Mouse (Mus musculus) forebrain, embryonic 12.5 days (tissue): ENCODE data around the gene Gm35315. TPM values are rescaled to one million over a fixed set of nuclear protein-coding genes. Genes with fewer than 3 reads are reported as not detected.

Source experiments
- ATAC-seq: fragments of 200-750 bp; cut with Nextera tagmentation; 2 replicates; pipeline ENCODE4 v1.8.0; 2017; ENCODE audit warnings: moderate TSS enrichment; ENCODE audit not compliant: low FRiP score
- H3K27ac ChIP-seq: fragments of 300-500 bp; sonication (generic); 2 replicates; pipeline ENCODE4 v1.5.1; 2016; ENCODE audit warnings: mild to moderate bottlenecking
- H3K27me3 ChIP-seq: fragments of 300-500 bp; sonication (generic); 2 replicates; pipeline ENCODE4 v1.6.1; 2016; ENCODE audit warnings: mild to moderate bottlenecking
- H3K36me3 ChIP-seq: fragments of 300-500 bp; sonication (generic); replicated peaks from 2 replicates; pipeline ENCODE4 v1.6.1; 2016; ENCODE audit warnings: mild to moderate bottlenecking
- H3K4me1 ChIP-seq: fragments of 300-500 bp; sonication (generic); 2 replicates; pipeline ENCODE4 v1.6.1; 2016
- H3K4me2 ChIP-seq: fragments of 300-500 bp; sonication (generic); 2 replicates; pipeline ENCODE4 v1.6.1; 2016; ENCODE audit warnings: mild to moderate bottlenecking, moderate library complexity
- H3K4me3 ChIP-seq: fragments of 300-500 bp; sonication (generic); replicated peaks from 2 replicates; pipeline ENCODE4 v1.5.1; 2016; ENCODE audit warnings: mild to moderate bottlenecking
- H3K9ac ChIP-seq: fragments of 300-500 bp; sonication (generic); 2 replicates; pipeline ENCODE4 v1.6.1; 2016; ENCODE audit warnings: mild to moderate bottlenecking
- H3K9me3 ChIP-seq: fragments of 300-500 bp; sonication (generic); 2 replicates; pipeline ENCODE4 v1.6.1; 2016
- WGBS: fragments of 180-500 bp; shearing (Covaris S2); methylation state at CpG from one replicate; pipeline ENCODE4 v1.1.7; 2016; 5-methylcytosine and 5-hydroxymethylcytosine counted together
- polyA plus RNA-seq: library from polyadenylated mRNA; unstranded; fragments of >200 nt; fragmentation: Nextera tagmentation; extraction: Ambion mirVana; gene quantifications from 2 replicates; pipeline ENCODE4 v1.2.1, GENCODE M21; 2016

The Gm35315 gene
- polyA plus RNA-seq, 1 experiment from 2014 or later, result 2.1 TPM

DNA sequence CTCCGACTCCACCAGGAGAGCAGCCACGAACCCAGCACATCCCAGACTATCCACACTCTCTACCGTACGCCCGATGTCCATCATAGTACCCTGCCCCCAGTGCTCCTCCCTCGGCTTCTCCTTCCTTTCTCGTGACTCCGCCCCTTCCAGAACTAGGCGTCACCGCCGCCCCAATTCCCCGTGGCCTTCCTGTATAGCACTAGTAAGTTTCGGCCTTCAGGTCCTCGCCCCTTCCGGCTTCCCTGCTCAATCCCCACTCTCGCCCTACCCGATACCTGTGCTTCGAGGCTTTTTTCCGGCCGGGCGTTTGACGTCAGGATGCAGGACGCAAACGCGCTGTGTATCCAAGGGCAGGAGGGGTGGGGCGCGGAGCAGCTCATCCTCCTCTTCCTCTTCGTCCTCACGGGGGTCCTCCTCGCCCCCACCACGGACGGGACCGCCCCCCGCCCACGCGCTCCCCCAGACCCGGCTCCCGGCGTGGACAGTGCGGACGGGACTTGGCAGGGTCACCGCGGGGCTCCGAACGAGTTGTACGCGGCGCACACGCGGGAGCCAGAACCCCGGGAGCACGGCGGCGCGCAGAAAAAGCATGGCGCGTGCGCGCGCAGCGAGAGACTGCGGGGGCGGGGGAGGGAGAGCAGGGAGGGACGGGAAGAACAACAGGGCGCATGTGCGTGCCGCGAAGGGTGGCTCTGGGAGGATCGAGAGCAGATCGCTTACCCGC is 13.5 kb upstream of the Gm35315 start, which contains the start of gene Gtpbp6:
TSS of gene Gtpbp6 (minus strand) at position 617 of the 724 bp plus-strand sequence.
- Histone ChIP-seq H3K36me3 (peaks cover 45% of the 10 kb centered on the region), H3K9ac (peak within 1 kb of the TSS; percentile 89), H3K9me3 (no peaks in the 10 kb centered on the region), H3K4me1 (peaks cover 18% of the 10 kb centered on the region), H3K27me3 (no peaks in the 10 kb centered on the region), H3K4me2 (peak within 1 kb of the TSS; percentile 89), H3K4me3 (peak within 1 kb of the TSS; percentile 79), H3K27ac (peak within 1 kb of the TSS; percentile 96)
- WGBS, result under 1% methylated on average over 71 of the region's 71 CpGs
- peak; percentile 84 for ATAC-seq

DNA sequence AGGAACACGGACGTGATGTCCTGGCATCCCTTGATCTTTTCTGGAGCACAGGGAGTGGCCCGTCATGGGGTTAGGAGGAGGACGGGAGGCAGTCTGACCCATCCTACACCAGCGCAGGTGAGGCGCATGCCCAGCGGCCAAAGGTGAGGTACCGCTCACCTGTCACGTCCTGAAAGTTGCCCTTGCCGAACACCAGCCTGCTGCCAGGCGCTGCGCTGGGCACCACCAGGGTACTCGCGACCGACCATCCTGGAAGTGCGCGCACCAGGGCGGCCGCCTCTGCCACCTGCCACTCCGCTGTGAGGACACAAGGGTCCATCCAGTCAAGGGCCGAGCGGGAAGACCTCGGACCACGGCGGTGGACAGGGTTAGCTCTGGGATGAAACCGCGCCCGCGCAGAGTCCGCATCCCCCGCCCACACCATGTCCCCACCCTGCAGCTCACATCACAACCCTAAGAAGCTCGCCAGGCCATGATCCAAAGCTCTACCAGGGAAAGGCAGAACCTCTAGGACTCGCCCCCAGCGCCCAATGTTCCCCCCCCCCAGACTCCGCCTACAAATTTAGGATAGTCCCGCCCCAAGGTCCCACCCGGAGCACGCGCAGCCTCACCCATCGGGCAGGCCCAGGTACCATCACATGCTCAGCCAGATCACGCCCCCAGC is 12.8 kb upstream of the Gm35315 start:
- peak; percentile 24 for ATAC-seq
- peak overlapping the region; percentile 96 for H3K27ac ChIP-seq
- H3K9me3 ChIP-seq, result no peaks in the 10 kb centered on the region
- WGBS, result 20% methylated on average over 31 of the region's 41 CpGs
- H3K4me1 ChIP-seq, result peaks cover 19% of the 10 kb centered on the region
- peak overlapping the region; percentile 89 for H3K9ac ChIP-seq
- peaks cover 4% of the 10 kb centered on the region; the same call in 1 of the 2 replicates for H3K27me3 ChIP-seq
- peak overlapping the region; percentile 79 for H3K4me3 ChIP-seq
- H3K4me2 ChIP-seq, result peak overlapping the region; percentile 89
- H3K36me3 ChIP-seq, result peaks cover 45% of the 10 kb centered on the region

DNA sequence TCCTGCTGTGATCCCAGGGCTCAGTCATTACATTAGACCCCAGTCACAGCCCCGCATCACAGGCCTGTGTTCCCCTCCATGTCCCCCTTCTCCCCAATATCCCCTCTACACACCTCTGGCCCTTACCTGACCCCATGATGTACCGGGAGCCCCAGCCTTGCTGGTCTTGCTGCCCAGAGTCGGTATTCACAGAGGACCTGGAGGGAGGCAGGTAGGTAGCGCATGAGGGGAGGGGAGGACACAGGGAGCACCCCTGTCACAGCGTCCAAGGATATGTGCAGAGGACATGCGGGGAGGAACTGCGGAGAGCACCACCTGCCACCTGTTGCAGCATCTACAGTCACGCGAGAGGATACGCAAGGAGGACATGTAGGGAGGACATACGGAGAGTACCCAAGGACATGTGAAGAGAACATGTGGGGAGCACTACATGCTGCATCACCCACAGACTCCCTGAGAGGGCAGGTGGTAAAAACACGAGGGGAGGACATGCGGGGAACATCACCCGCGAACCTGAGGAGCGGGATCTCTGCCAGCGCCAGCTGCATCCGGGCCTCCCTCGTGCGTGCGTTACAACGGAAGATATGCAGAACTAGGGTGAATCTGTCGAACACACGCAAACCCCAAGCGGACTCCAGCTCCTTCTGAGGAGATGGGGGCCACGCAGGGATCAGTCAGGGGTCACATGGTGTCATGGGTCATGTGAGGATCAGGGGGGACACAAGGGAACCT is 12.1 kb upstream of the Gm35315 start:
- H3K9ac ChIP-seq, result no peak overlapping the region
- no peak for ATAC-seq
- H3K4me1 ChIP-seq, result peaks cover 26% of the 10 kb centered on the region
- WGBS, result 95% methylated on average over 26 of the region's 26 CpGs
- peak overlapping the region; percentile 89 for H3K4me2 ChIP-seq
- no peaks in the 10 kb centered on the region for H3K9me3 ChIP-seq
- peaks cover 45% of the 10 kb centered on the region for H3K36me3 ChIP-seq
- H3K27ac ChIP-seq, result no peak overlapping the region
- H3K4me3 ChIP-seq, result peak overlapping the region; percentile 79
- peaks cover 11% of the 10 kb centered on the region for H3K27me3 ChIP-seq

DNA sequence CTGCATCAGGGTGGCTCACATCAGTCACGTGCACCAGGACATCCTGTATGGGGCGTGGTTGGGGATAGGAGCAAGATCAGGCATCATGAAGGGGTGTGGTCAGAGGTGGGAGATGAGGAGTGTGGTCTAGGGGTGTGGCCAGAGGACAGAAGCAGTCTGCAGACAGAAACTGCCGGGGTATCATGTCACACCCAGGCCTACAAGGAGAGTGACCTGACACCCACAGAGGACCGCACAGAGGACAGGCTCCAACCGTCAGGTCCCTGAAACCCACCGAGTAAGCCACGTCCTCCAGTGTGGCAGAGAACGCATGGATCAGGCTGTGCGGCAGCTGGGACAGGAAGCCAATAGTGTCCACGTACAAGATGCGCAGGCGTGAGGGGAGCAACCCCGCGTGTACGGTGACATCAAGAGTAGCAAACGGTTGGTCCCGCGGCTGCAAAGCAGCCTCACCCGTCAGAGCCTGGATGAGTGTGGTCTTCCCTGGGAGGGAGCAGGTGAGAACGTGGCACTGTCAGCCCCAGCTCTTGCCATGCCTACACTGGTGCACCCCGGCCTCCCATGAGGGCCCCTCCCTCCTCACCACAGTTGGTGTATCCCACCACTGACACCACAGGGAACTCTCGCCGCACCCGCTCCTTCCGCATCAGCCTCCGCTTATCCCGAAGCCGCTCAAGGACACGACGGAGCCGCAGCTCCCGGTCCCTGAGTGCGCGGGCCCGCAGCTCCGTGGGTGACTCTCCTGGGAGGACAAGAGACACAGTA is 10.6 kb upstream of the Gm35315 start:
- Histone ChIP-seq H3K4me2 (no peak overlapping the region), H3K4me1 (peaks cover 34% of the 10 kb centered on the region), H3K9me3 (no peaks in the 10 kb centered on the region), H3K4me3 (no peak overlapping the region), H3K27me3 (peaks cover 26% of the 10 kb centered on the region), H3K9ac (no peak overlapping the region), H3K27ac (no peak overlapping the region), H3K36me3 (peaks cover 45% of the 10 kb centered on the region)
- 96% methylated on average over 36 of the region's 36 CpGs for WGBS
- no peak for ATAC-seq

DNA sequence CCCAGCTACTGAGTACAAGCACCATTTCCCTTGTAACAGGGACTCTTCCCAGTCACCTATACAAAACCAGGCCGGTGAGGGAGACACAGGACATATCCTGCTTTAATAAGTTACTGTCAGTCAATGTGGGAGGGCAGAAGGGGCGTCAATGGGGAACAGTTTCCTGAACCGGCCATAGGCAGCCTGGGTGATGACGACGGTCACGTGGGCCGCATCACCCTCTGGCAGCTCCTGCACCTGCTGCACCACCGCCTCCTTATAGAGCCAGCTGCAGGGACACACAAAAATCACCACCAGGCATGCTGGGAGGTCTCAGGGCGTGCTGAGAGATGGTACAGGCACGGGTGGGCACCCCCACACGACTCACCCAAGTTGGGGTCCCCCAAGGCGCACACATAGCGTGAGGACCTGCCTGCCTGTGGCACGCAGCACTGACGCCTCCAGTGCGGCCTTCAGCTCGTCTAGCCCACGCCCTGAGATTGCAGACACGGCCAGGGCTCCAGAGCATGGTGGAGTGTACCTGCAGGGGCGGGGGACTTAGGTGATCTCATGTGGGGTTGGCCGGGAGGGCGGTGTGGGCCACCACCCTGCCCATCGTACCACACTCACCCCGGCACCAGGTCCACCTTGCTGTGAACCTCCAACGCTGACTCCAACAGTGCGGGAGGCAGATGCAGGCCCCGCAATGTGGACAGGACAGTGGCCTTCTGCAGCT is 9.8 kb upstream of the Gm35315 start:
- Histone ChIP-seq H3K27me3 (peaks cover 27% of the 10 kb centered on the region), H3K36me3 (peaks cover 45% of the 10 kb centered on the region), H3K4me2 (no peak overlapping the region), H3K9me3 (no peaks in the 10 kb centered on the region), H3K9ac (no peak overlapping the region), H3K4me3 (no peak overlapping the region), H3K4me1 (peaks cover 40% of the 10 kb centered on the region), H3K27ac (no peak overlapping the region)
- WGBS, result 94% methylated on average over 27 of the region's 27 CpGs
- no peak for ATAC-seq

DNA sequence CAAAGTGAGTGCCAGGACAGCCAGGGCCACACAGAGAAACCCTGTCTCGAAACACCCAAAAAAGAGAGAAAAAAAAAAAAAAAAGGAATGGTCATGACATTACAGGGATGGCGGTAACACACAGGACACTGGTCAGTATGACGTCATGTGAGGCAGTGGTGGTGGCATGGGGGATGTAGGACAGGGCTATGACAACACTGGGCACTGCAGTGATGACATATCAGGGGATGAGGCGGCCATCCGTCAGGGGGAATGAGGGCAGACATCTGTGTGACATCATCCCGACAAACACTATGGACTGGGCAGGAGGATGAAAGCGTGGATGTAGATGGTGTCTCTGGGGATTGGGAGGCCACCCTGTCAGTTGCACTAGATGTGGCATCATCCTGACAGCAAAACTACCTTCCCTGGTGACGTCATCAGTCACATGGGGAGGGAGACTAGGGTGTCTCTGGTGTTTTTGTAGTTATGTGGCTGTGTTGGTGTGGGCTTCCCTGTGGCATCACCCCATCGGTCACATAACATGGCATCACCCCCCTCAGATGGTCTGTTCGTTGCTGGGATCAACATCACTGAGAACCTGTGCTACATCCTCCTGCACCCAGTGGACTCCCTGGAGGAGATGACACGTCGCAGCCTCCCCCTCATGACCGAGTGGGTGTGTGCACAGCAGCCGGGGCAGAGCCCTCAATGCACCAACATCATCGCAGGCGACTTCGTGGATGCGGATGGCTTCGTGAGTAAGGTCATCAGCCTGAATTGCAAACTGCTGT is 8.8 kb upstream of the Gm35315 start:
- Histone ChIP-seq H3K4me3 (no peak overlapping the region), H3K4me1 (peaks cover 42% of the 10 kb centered on the region), H3K27ac (no peak overlapping the region), H3K9me3 (no peaks in the 10 kb centered on the region), H3K9ac (no peak overlapping the region), H3K27me3 (peaks cover 27% of the 10 kb centered on the region), H3K36me3 (peaks cover 45% of the 10 kb centered on the region), H3K4me2 (no peak overlapping the region)
- WGBS, result 95% methylated on average over 19 of the region's 19 CpGs
- ATAC-seq, result no peak

DNA sequence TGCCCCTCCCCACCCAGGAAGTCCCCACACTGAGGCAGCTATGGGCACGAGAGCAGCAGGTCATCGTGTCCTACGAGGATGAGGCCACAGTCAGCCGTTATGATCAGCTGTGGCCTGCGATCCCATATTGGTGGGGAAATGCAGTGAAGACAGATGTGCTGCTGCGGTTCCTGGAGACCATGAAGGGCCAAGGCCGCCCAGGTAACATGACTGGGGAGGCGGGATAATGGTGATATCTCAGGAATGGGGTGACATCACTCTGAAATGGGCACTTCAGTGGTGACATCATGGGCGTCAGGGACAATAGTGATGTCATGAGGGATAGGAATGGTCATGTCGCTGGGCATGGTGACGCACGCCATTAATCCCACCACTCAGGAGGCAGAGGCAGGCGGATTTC is 8.2 kb upstream of the Gm35315 start:
- no peak overlapping the region for H3K9ac ChIP-seq
- peaks cover 27% of the 10 kb centered on the region for H3K27me3 ChIP-seq
- no peak for ATAC-seq
- 96% methylated on average over 13 of the region's 13 CpGs for WGBS
- H3K4me1 ChIP-seq, result peaks cover 42% of the 10 kb centered on the region
- no peaks in the 10 kb centered on the region for H3K9me3 ChIP-seq
- H3K4me3 ChIP-seq, result no peak overlapping the region
- H3K27ac ChIP-seq, result no peak overlapping the region
- no peak overlapping the region for H3K4me2 ChIP-seq
- H3K36me3 ChIP-seq, result peaks cover 45% of the 10 kb centered on the region

GRCm38 (mm10) chr5:110101716-110102347 is 7.6 kb upstream of the Gm35315 start:
- Histone ChIP-seq H3K36me3 (peaks cover 45% of the 10 kb centered on the region), H3K27ac (no peak overlapping the region), H3K9ac (peak overlapping the region; percentile 17; the same call in 1 of the 2 replicates), H3K4me1 (peaks cover 38% of the 10 kb centered on the region), H3K27me3 (peaks cover 27% of the 10 kb centered on the region), H3K4me3 (peak overlapping the region; percentile 33), H3K4me2 (peak overlapping the region; percentile 64), H3K9me3 (no peaks in the 10 kb centered on the region)
- WGBS, result 21% methylated on average over 34 of the region's 34 CpGs
- ATAC-seq, result peak; percentile 36

DNA sequence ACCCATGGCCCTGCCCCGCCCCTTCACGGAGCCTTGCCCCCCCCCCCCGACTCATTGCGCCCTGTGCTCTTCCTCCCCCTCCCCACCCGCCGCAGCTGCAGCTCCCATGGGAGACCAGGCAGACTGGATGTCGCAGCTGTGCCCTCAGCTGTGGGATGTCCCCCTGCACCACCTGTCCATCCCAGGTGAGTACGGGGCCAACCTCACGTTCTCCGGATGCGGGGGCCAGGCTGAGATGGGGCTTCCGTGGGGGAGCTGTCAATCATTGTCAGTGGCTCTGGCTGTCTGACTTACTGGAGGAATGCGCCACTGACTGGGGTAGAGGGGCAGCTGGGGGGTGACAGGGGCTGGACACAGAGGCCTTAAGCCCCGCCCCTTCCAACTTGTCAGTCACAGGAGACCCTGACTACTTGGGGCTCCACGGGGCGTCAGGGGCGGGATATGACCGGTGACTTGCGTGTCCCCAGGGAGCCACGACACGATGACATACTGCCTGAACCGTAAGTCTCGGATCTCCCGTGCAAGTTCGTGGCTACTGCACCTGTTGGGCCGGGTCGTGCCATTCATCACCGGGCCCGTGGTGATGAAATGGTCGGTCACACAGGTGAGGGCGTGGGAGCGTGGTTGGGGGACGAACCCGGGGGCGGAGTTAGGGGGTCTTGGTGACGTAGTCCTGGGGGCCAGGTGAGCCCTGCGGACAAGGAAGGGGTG is 6.9 kb upstream of the Gm35315 start:
- Histone ChIP-seq H3K9ac (peak overlapping the region; percentile 17; the same call in 1 of the 2 replicates), H3K27ac (no peak overlapping the region)
- peak; percentile 17 for ATAC-seq

More for the DNA sequence above, 6.9 kb upstream of the Gm35315 start:
- no peaks in the 10 kb centered on the region for H3K9me3 ChIP-seq
- peaks cover 39% of the 10 kb centered on the region for H3K36me3 ChIP-seq
- peaks cover 30% of the 10 kb centered on the region for H3K4me1 ChIP-seq
- peak overlapping the region; percentile 64 for H3K4me2 ChIP-seq
- H3K4me3 ChIP-seq, result peak overlapping the region; percentile 33
- H3K27me3 ChIP-seq, result peaks cover 27% of the 10 kb centered on the region
- 2% methylated on average over 36 of the region's 37 CpGs for WGBS
